Mouse (Mus musculus): ENCODE measurements around the gene Osbpl6. TPM values are rescaled to one million over a fixed set of nuclear protein-coding genes. Genes with fewer than 3 reads are reported as not detected.

Osbpl6 gene
- polyA plus RNA-seq, 1 experiment from 2014 or later = 9.4 TPM

DNA sequence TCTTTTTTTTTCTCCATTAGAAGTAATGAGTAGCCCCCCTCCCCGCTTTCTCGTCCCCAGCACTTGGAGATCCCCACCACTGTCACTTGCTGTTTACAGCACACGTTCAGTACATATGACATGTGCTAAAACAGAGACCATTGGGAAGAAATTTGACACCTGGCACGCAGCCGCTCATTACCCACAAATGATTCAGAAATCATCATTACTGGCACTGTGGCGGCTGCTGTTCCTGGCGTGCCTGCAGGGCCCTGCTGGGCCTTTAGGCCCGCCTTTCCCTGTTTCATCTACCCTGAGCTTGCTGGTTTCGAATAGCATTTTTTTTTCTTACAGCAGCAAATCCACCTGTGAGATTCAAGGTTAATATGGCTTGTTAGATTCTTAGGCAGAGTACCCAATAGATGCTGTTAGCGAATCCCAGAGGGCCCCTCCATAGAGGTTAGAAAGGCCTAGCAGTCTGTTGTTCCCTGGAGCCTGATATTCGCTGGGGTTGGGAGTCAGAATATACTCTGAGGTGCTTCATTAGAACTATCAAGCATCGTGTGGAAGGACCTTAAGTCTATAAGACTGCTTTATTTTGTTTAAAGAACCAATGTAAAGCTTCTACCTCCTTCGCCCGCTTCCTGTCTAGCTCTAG, 126.3 kb downstream of the Osbpl6 start:
- no peaks in the 10 kb centered on the region for H3K4me1 ChIP-seq (ENCODE audit: control insufficient read depth, insufficient read depth, low read length)

DNA sequence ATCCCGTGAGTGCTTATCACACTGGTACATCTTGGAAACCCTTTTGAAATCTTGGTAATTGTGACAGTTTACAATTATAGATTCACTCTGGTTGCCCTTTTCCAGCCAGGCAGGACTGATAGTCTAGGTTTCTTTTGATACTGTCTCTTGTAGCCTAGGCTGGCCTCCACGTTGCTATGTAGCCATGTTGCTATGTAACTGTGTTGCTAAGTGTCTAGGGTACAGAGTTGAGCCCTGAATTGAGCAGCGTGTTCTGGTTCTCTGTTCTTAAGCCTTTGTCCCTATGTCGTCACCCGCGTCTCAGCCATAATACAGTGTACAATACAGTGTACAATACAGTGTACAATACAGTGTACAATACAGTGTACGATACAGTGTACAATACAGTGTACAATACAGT, 128.6 kb downstream of the Osbpl6 start:
- H3K4me1 ChIP-seq (ENCODE audit: control insufficient read depth, insufficient read depth, low read length) = no peaks in the 10 kb centered on the region
- no peaks in the 10 kb centered on the region for H3K36me3 ChIP-seq (ENCODE audit: control insufficient read depth, insufficient read depth, low read length)
- H3K27me3 ChIP-seq (replicated peaks; ENCODE audit: control insufficient read depth, insufficient read depth, low read length) = no peaks in the 10 kb centered on the region
- H3K4me3 ChIP-seq (ENCODE audit: low read length) = no peak overlapping the region
- H3K9me3 ChIP-seq (ENCODE audit: control insufficient read depth, low read length) = no peaks in the 10 kb centered on the region
- H3K9ac ChIP-seq (ENCODE audit: low read depth, low read length) = no peak overlapping the region
- H3K27ac ChIP-seq (ENCODE audit: low read length) = no peak overlapping the region
- ATAC-seq = peak; percentile 60; the same call in 1 of the 2 replicates
- no peak overlapping the region for H3K4me2 ChIP-seq (ENCODE audit: low read depth, low read length)
- 78% methylated on average over 7 of the region's 7 CpGs for WGBS

More for the DNA sequence above, 126.3 kb downstream of the Osbpl6 start:
- Histone ChIP-seq H3K9ac (ENCODE audit: low read depth, low read length) (no peak overlapping the region), H3K36me3 (ENCODE audit: control insufficient read depth, insufficient read depth, low read length) (no peaks in the 10 kb centered on the region), H3K9me3 (ENCODE audit: control insufficient read depth, low read length) (no peaks in the 10 kb centered on the region), H3K27ac (ENCODE audit: low read length) (no peak overlapping the region), H3K4me2 (ENCODE audit: low read depth, low read length) (no peak overlapping the region), H3K4me3 (ENCODE audit: low read length) (no peak overlapping the region), H3K27me3 (replicated peaks; ENCODE audit: control insufficient read depth, insufficient read depth, low read length) (no peaks in the 10 kb centered on the region)
- no peak for ATAC-seq
- 74% methylated on average over 14 of the region's 14 CpGs for WGBS

DNA sequence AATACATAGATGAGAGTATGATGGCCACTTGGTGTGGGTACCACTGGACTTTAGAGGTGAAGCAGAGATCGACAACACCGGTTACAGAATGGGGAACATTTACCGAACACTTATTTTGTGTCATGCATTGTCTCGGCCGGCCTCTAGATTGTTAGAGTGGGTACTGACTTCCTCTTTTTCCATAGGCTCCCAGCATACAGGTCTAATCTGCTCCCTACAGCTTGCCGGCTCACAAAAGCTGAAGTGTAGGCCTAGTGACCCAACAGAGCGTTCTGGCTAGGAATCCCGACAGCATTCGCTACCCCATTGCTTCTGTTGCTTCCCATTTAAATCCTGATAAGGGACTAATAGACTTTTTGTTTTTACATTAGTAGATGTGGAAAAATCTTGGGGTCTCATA, 135.6 kb downstream of the Osbpl6 start:
- Histone ChIP-seq H3K9me3 (ENCODE audit: control insufficient read depth, low read length) (no peaks in the 10 kb centered on the region), H3K4me3 (ENCODE audit: low read length) (no peak overlapping the region), H3K4me1 (ENCODE audit: control insufficient read depth, insufficient read depth, low read length) (no peaks in the 10 kb centered on the region), H3K27me3 (replicated peaks; ENCODE audit: control insufficient read depth, insufficient read depth, low read length) (no peaks in the 10 kb centered on the region), H3K4me2 (ENCODE audit: low read depth, low read length) (no peak overlapping the region), H3K9ac (ENCODE audit: low read depth, low read length) (no peak overlapping the region), H3K36me3 (ENCODE audit: control insufficient read depth, insufficient read depth, low read length) (no peaks in the 10 kb centered on the region), H3K27ac (ENCODE audit: low read length) (no peak overlapping the region)
- 90% methylated on average over 9 of the region's 9 CpGs for WGBS
- no peak for ATAC-seq

GRCm38 (mm10) chr2:76542921-76543320, 136.6 kb downstream of the Osbpl6 start:
- Histone ChIP-seq H3K27ac (ENCODE audit: low read length) (no peak overlapping the region), H3K9me3 (ENCODE audit: control insufficient read depth, low read length) (no peaks in the 10 kb centered on the region), H3K36me3 (ENCODE audit: control insufficient read depth, insufficient read depth, low read length) (no peaks in the 10 kb centered on the region), H3K9ac (ENCODE audit: low read depth, low read length) (no peak overlapping the region), H3K27me3 (replicated peaks; ENCODE audit: control insufficient read depth, insufficient read depth, low read length) (no peaks in the 10 kb centered on the region), H3K4me2 (ENCODE audit: low read depth, low read length) (0 out of 2 replicates have a peak overlapping the region, but pooled peaks have one; percentile 9), H3K4me1 (ENCODE audit: control insufficient read depth, insufficient read depth, low read length) (no peaks in the 10 kb centered on the region), H3K4me3 (ENCODE audit: low read length) (no peak overlapping the region)
- peak; percentile 67; the same call in 1 of the 2 replicates for ATAC-seq
- 44% methylated on average over 5 of the region's 5 CpGs for WGBS

DNA sequence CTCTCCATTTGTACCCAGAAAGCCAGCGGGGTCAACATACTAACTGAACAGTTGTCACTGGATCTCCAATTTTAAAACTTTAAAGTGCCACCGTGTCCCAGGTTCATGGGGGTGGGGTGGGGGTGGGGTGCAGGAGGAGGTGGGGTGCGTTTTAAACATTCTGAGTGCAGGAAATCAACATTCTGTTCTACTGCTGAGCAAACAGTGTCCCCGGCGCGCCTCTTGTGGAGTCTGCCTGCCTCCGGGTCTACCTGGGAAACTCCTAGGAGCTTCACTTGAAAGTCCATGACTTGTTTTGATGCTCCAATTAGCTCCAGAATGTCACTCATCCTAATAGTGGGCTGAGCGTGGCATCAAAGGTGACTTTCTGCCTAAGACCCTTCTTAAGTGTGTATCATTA, 139.2 kb downstream of the Osbpl6 start:
- H3K36me3 ChIP-seq (ENCODE audit: control insufficient read depth, insufficient read depth, low read length) = no peaks in the 10 kb centered on the region
- no peaks in the 10 kb centered on the region for H3K27me3 ChIP-seq (replicated peaks; ENCODE audit: control insufficient read depth, insufficient read depth, low read length)
- H3K4me2 ChIP-seq (ENCODE audit: low read depth, low read length) = no peak overlapping the region
- H3K4me3 ChIP-seq (ENCODE audit: low read length) = no peak overlapping the region
- H3K9me3 ChIP-seq (ENCODE audit: control insufficient read depth, low read length) = no peaks in the 10 kb centered on the region
- 52% methylated on average over 8 of the region's 8 CpGs for WGBS
- H3K4me1 ChIP-seq (ENCODE audit: control insufficient read depth, insufficient read depth, low read length) = no peaks in the 10 kb centered on the region
- no peak overlapping the region for H3K9ac ChIP-seq (ENCODE audit: low read depth, low read length)
- H3K27ac ChIP-seq (ENCODE audit: low read length) = no peak overlapping the region
- no peak for ATAC-seq

DNA sequence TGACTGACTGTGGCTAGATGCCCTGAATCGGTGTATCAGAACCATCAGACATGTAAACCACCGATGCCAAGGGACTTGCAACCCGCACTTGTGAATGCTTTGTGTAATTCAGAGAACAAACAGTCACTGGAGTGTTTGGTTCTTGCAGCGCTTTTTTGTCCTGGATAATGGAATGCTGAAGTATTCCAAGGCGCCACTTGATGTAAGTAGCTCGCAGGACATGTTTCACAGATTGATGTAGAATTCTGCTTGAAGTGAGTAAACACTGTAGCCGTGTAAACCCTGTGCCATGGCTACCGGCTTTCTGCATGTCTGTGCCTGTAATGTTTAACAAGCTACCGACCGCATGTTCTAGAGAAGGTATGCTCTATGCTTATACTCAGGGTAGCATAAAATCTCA, 141.9 kb downstream of the Osbpl6 start:
- no peak overlapping the region for H3K9ac ChIP-seq (ENCODE audit: low read depth, low read length)
- no peak for ATAC-seq
- H3K27me3 ChIP-seq (replicated peaks; ENCODE audit: control insufficient read depth, insufficient read depth, low read length) = no peaks in the 10 kb centered on the region
- H3K4me2 ChIP-seq (ENCODE audit: low read depth, low read length) = no peak overlapping the region
- H3K4me3 ChIP-seq (ENCODE audit: low read length) = no peak overlapping the region
- no peak overlapping the region for H3K27ac ChIP-seq (ENCODE audit: low read length)
- no peaks in the 10 kb centered on the region for H3K9me3 ChIP-seq (ENCODE audit: control insufficient read depth, low read length)
- no peaks in the 10 kb centered on the region for H3K4me1 ChIP-seq (ENCODE audit: control insufficient read depth, insufficient read depth, low read length)
- WGBS = 74% methylated on average over 10 of the region's 10 CpGs
- no peaks in the 10 kb centered on the region for H3K36me3 ChIP-seq (ENCODE audit: control insufficient read depth, insufficient read depth, low read length)

GRCm38 (mm10) chr2:76548836-76549235, 142.5 kb downstream of the Osbpl6 start:
- Histone ChIP-seq H3K9ac (ENCODE audit: low read depth, low read length) (no peak overlapping the region), H3K4me3 (ENCODE audit: low read length) (no peak overlapping the region), H3K4me2 (ENCODE audit: low read depth, low read length) (no peak overlapping the region), H3K4me1 (ENCODE audit: control insufficient read depth, insufficient read depth, low read length) (no peaks in the 10 kb centered on the region), H3K9me3 (ENCODE audit: control insufficient read depth, low read length) (no peaks in the 10 kb centered on the region), H3K36me3 (ENCODE audit: control insufficient read depth, insufficient read depth, low read length) (no peaks in the 10 kb centered on the region), H3K27me3 (replicated peaks; ENCODE audit: control insufficient read depth, insufficient read depth, low read length) (no peaks in the 10 kb centered on the region), H3K27ac (ENCODE audit: low read length) (no peak overlapping the region)
- ATAC-seq = no peak
- 87% methylated on average over 7 of the region's 7 CpGs for WGBS

DNA sequence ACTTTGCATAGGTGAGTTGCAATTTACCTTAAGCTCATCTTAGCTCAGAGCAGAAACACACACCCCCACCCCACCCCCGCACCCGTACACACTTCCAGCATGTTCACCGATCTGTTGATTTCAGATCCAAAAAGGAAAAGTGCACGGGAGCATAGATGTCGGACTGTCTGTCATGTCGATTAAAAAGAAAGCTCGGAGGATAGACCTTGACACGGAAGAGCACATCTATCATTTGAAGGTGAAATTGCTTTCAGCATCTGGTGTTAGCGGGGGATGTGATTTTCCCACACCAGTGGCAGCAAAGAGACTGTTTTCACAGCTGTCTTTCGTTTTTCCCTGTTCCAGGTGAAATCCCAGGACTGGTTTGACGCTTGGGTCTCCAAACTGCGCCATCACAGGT, 143.0 kb downstream of the Osbpl6 start:
- Histone ChIP-seq H3K27ac (ENCODE audit: low read length) (no peak overlapping the region), H3K4me2 (ENCODE audit: low read depth, low read length) (no peak overlapping the region), H3K9me3 (ENCODE audit: control insufficient read depth, low read length) (no peaks in the 10 kb centered on the region), H3K4me3 (ENCODE audit: low read length) (no peak overlapping the region), H3K27me3 (replicated peaks; ENCODE audit: control insufficient read depth, insufficient read depth, low read length) (no peaks in the 10 kb centered on the region), H3K9ac (ENCODE audit: low read depth, low read length) (no peak overlapping the region), H3K36me3 (ENCODE audit: control insufficient read depth, insufficient read depth, low read length) (no peaks in the 10 kb centered on the region), H3K4me1 (ENCODE audit: control insufficient read depth, insufficient read depth, low read length) (no peaks in the 10 kb centered on the region)
- ATAC-seq = no peak
- 88% methylated on average over 12 of the region's 12 CpGs for WGBS

DNA sequence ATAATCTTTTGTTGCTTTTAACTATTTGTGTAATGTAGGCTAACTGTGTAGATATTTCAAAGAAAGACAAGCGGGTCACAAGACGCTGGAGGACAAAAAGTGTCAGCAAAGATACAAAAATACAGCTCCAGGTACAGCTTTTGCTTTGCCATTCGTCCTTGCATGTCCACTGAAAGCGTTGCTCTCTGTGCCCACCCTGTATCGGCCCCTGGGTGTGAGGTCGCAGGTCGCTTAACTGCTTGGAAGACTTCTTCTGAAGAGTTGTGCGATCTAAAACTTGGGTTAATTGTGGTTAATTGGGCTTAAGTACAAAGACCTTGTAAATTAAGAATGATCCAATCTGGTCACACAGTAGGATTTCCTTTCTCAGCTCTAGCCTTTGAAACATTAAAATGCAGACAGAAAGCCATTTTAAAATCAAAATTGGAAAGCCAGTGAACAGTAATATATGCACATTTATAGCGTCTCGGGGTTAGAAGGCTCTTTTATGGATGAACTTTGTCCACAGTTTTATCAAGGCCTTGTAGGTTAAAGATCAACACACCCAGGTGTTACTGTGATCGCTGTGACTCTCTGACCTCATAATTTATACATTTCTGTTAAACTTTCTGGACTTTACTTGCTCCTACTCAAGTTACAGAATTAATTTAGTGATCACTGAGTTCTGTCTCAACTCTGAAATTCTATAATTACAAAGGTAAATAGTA, 149.7 kb downstream of the Osbpl6 start:
- Histone ChIP-seq H3K9me3 (ENCODE audit: control insufficient read depth, low read length) (no peaks in the 10 kb centered on the region), H3K4me2 (ENCODE audit: low read depth, low read length) (0 out of 2 replicates have a peak overlapping the region, but pooled peaks have one; percentile 16), H3K4me1 (ENCODE audit: control insufficient read depth, insufficient read depth, low read length) (no peaks in the 10 kb centered on the region), H3K36me3 (ENCODE audit: control insufficient read depth, insufficient read depth, low read length) (no peaks in the 10 kb centered on the region), H3K9ac (ENCODE audit: low read depth, low read length) (no peak overlapping the region), H3K4me3 (ENCODE audit: low read length) (no peak overlapping the region), H3K27me3 (replicated peaks; ENCODE audit: control insufficient read depth, insufficient read depth, low read length) (no peaks in the 10 kb centered on the region), H3K27ac (ENCODE audit: low read length) (peak overlapping the region; percentile 81)
- 70% methylated on average over 11 of the region's 11 CpGs for WGBS
- peak; percentile 92 for ATAC-seq

All from intestine, embryonic 16.5 days (tissue).